Mouse (Mus musculus): ENCODE measurements around the gene Gm47955. TPM values are rescaled to one million over a fixed set of nuclear protein-coding genes. Genes with fewer than 3 reads are reported as not detected.

The Gm47955 gene
- total and polyA plus RNA-seq, 3 experiments: not detected

- H3K36me3 ChIP-seq (ENCODE audit: control insufficient read depth in 1 of 2, insufficient read depth in 2 of 2, low read length in 2 of 2): no peaks in the 10 kb centered on the region
- peaks cover 0 to 2% of the 10 kb centered on the region in 2 experiments; a peak in 1 of 4 replicates for H3K27me3 ChIP-seq (ENCODE audit: control insufficient read depth in 1 of 2, insufficient read depth in 2 of 2, low read length in 2 of 2)
- no peak overlapping the region for H3K9ac ChIP-seq (ENCODE audit: control insufficient read depth, low read depth, low read length, poor library complexity, severe bottlenecking)
- H3K9me3 ChIP-seq (replicated peaks; ENCODE audit: insufficient read depth, low read length): no peaks in the 10 kb centered on the region
- H3K27ac ChIP-seq (ENCODE audit: control insufficient read depth, low read depth, low read length): no peak overlapping the region
- H3K4me3 ChIP-seq (ENCODE audit: control insufficient read depth in 1 of 2, insufficient read depth in 1 of 2, low read depth in 2 of 2, low read length in 2 of 2): no peak overlapping the region
- no peaks in the 10 kb centered on the region for H3K79me2 ChIP-seq (ENCODE audit: control insufficient read depth, insufficient read depth, low read length, poor library complexity)
- no peak for TF ChIP-seq ELF1 (IDR thresholded peaks at IDR 0.05; ENCODE audit: low read depth, low read length)
- TF ChIP-seq CHD1 (IDR thresholded peaks at IDR 0.05; ENCODE audit: low read depth, low read length): no peak
- TF ChIP-seq ZKSCAN1 (IDR thresholded peaks at IDR 0.05; ENCODE audit: low read depth, low read length): no peak
- TF ChIP-seq ETS1 (IDR thresholded peaks at IDR 0.05; ENCODE audit: low read depth, low read length): no peak
- no peak for TF ChIP-seq KAT2A (conservative IDR thresholded peaks at IDR 0.05; ENCODE audit: low read depth, low read length)
- TF ChIP-seq ZMIZ1 (IDR thresholded peaks at IDR 0.05; ENCODE audit: low read depth, low read length): no peak
- TF ChIP-seq USF1 (IDR thresholded peaks at IDR 0.05; ENCODE audit: low read depth, low read length): no peak
- TF ChIP-seq NELFE (IDR thresholded peaks at IDR 0.05; ENCODE audit: low read depth, low read length): no peak
- TF ChIP-seq POLR2AphosphoS5 (IDR thresholded peaks at IDR 0.05; ENCODE audit: borderline replicate concordance, low read depth, low read length): no peak
- no peak for TF ChIP-seq RAD21 (IDR thresholded peaks at IDR 0.05; ENCODE audit: low read depth, low read length)
- no peak for TF ChIP-seq SIN3A (IDR thresholded peaks at IDR 0.05; ENCODE audit: low read length)
- TF ChIP-seq MEF2A (IDR thresholded peaks at IDR 0.05; ENCODE audit: extremely low read depth, insufficient replicate concordance, low read depth, low read length, poor library complexity, severe bottlenecking): no peak
- no peak for TF ChIP-seq ZNF384 (IDR thresholded peaks at IDR 0.05; ENCODE audit: low read depth, low read length)
- no peak for TF ChIP-seq E2F4 (IDR thresholded peaks at IDR 0.05; ENCODE audit: borderline replicate concordance, low read depth, low read length)
- no peak for TF ChIP-seq TBP (IDR thresholded peaks at IDR 0.05; ENCODE audit: low read depth, low read length)
- no peak for TF ChIP-seq EP300 (IDR thresholded peaks at IDR 0.05; ENCODE audit: low read depth in 1 of 2, low read length in 2 of 2)
- no peaks in the 10 kb centered on the region for H3K4me1 ChIP-seq (ENCODE audit: control insufficient read depth in 1 of 2, insufficient read depth in 2 of 2, low read length in 2 of 2)
- DNase-seq (ENCODE audit: low read depth, low spot score): no peak
Measured at GRCm38 (mm10) chr1:82966413-82966812, 6.3 kb downstream of the Gm47955 start.

GRCm38 (mm10) chr1:82972046-82972445 lies 12.0 kb downstream of the Gm47955 start:
- Histone ChIP-seq H3K79me2 (ENCODE audit: control insufficient read depth, insufficient read depth, low read length, poor library complexity) (no peaks in the 10 kb centered on the region), H3K27me3 (ENCODE audit: control insufficient read depth in 1 of 2, insufficient read depth in 2 of 2, low read length in 2 of 2) (peaks cover 0 to 3% of the 10 kb centered on the region in 2 experiments; a peak in 2 of 4 replicates), H3K36me3 (ENCODE audit: control insufficient read depth in 1 of 2, insufficient read depth in 2 of 2, low read length in 2 of 2) (no peaks in the 10 kb centered on the region), H3K27ac (ENCODE audit: control insufficient read depth, low read depth, low read length) (no peak overlapping the region), H3K4me1 (ENCODE audit: control insufficient read depth in 1 of 2, insufficient read depth in 2 of 2, low read length in 2 of 2) (no peaks in the 10 kb centered on the region), H3K4me3 (ENCODE audit: control insufficient read depth in 1 of 2, insufficient read depth in 1 of 2, low read depth in 2 of 2, low read length in 2 of 2) (no peak overlapping the region), H3K9ac (ENCODE audit: control insufficient read depth, low read depth, low read length, poor library complexity, severe bottlenecking) (no peak overlapping the region), H3K9me3 (replicated peaks; ENCODE audit: insufficient read depth, low read length) (no peaks in the 10 kb centered on the region)
- no peak for DNase-seq (ENCODE audit: low read depth, low spot score)
- TF ChIP-seq MYB (IDR thresholded peaks at IDR 0.05; ENCODE audit: low read depth, low read length) (no peak), POLR2AphosphoS5 (IDR thresholded peaks at IDR 0.05; ENCODE audit: borderline replicate concordance, low read depth, low read length) (no peak), ELF1 (IDR thresholded peaks at IDR 0.05; ENCODE audit: low read depth, low read length) (no peak), EP300 (IDR thresholded peaks at IDR 0.05; ENCODE audit: low read depth in 1 of 2, low read length in 2 of 2) (no peak), POLR2AphosphoS2 (IDR thresholded peaks at IDR 0.05; ENCODE audit: low read length) (no peak), JUND (IDR thresholded peaks at IDR 0.05; ENCODE audit: low read depth, low read length) (no peak), MXI1 (IDR thresholded peaks at IDR 0.05; ENCODE audit: low read depth, low read length) (no peak), USF2 (IDR thresholded peaks at IDR 0.05; ENCODE audit: borderline replicate concordance in 1 of 2, insufficient read depth in 1 of 2, low read depth in 1 of 2, low read length in 2 of 2) (no peak), MAFK (IDR thresholded peaks at IDR 0.05; ENCODE audit: borderline replicate concordance, low read depth, low read length) (no peak)

All from MEL (cell line).